10 mouse cellular contexts compared by ENCODE assay signal in genomic region chr2:180228592-180228991, GRCm38 (mm10). TPM values are rescaled to one million over a fixed set of nuclear protein-coding genes. Genes with fewer than 3 reads are reported as not detected.
DNase-seq lines count a peak whose midpoint lies in the region; ATAC-seq and TF ChIP-seq lines count a peak whose summit lies in the region.
"Had no signal": no experiment of that assay in that cellular context is flagged by ENCODE, and none has a peak within 500 bp of the region (broad histone marks: within the 10 kb centered on the region; RNA-seq: fewer than 3 reads in every experiment).

No protein-coding gene starts in this region.

- WGBS in liver, adult 2 months = 67% methylated on average over 7 of the region's 7 CpGs
- 36% methylated on average over 7 of the region's 7 CpGs for WGBS in heart, embryonic 12.5 days

- H3K27ac ChIP-seq in liver, adult 2 months (replicated peaks; ENCODE audit: insufficient read depth, low read depth, low read length) = no peak overlapping the region
- 0 out of 2 replicates have a peak overlapping the region, but pooled peaks have one; percentile 15 for H3K27ac ChIP-seq in heart, embryonic 12.5 days (ENCODE audit: poor library complexity, severe bottlenecking)
- H3K27ac ChIP-seq: hindbrain, embryonic 12.5 days had no signal

- H3K9ac ChIP-seq in liver, adult 2 months (ENCODE audit: low read depth, low read length) = no peak overlapping the region
- H3K9ac ChIP-seq in heart, embryonic 12.5 days = 0 out of 2 replicates have a peak overlapping the region, but pooled peaks have one; percentile 27
- H3K9ac ChIP-seq: hindbrain, embryonic 12.5 days had no signal

- H3K9me3 ChIP-seq in heart, embryonic 12.5 days (replicated peaks) = no peaks in the 10 kb centered on the region
- H3K9me3 ChIP-seq: hindbrain, embryonic 12.5 days had no signal

- peak; percentile 22; the same call in 1 of the 2 replicates for TF ChIP-seq CTCF in liver, adult 2 months (IDR thresholded peaks at IDR 0.05; ENCODE audit: low read depth, low read length)

- H3K4me3 ChIP-seq in liver, adult 2 months (ENCODE audit: insufficient read depth, low read depth, low read length) = no peak overlapping the region
- no peak overlapping the region for H3K4me3 ChIP-seq in heart, embryonic 12.5 days
- H3K4me3 ChIP-seq: hindbrain, embryonic 12.5 days had no signal

- no peaks in the 10 kb centered on the region for H3K36me3 ChIP-seq in liver, adult 2 months (ENCODE audit: control insufficient read depth, insufficient read depth, low read length)
- no peaks in the 10 kb centered on the region for H3K36me3 ChIP-seq in heart, embryonic 12.5 days
- H3K36me3 ChIP-seq: hindbrain, embryonic 12.5 days had no signal

- peak; percentile 46 for DNase-seq in liver, adult 2 months (ENCODE audit: extremely low read depth, low read depth, low spot score)
- DNase-seq in liver = no peak
- DNase-seq in kidney, postnatal 4 days = peak; percentile 52 to 69
- peak; percentile 58 for DNase-seq in testis, postnatal 10 days (ENCODE audit: low spot score)
- DNase-seq in cerebellum, adult 11 months = no peak
- DNase-seq in thymus, postnatal 14 days = no peak
- no peak for DNase-seq in retina, postnatal 1 day
- DNase-seq: cerebellum, postnatal 36 days had no signal

- H3K27me3 ChIP-seq in liver, adult 2 months (ENCODE audit: control insufficient read depth, insufficient read depth, low read length) = peaks cover 3% of the 10 kb centered on the region; the same call in 1 of the 2 replicates
- 0 out of 2 replicates have a peak, but pooled peaks cover 5% of the 10 kb centered on the region for H3K27me3 ChIP-seq in heart, embryonic 12.5 days (replicated peaks)

- H3K79me2 ChIP-seq in liver, adult 2 months (ENCODE audit: control insufficient read depth, insufficient read depth, low read length) = no peaks in the 10 kb centered on the region

- H3K4me2 ChIP-seq in heart, embryonic 12.5 days = no peak overlapping the region
- H3K4me2 ChIP-seq: hindbrain, embryonic 12.5 days had no signal

- ATAC-seq in heart, embryonic 12.5 days (ENCODE audit: insufficient number of reproducible peaks, low FRiP score) = no peak

- H3K4me1 ChIP-seq in liver, adult 2 months (ENCODE audit: control insufficient read depth, insufficient read depth, low read length) = 0 out of 2 replicates have a peak, but pooled peaks cover 8% of the 10 kb centered on the region
- H3K4me1 ChIP-seq in heart, embryonic 12.5 days (replicated peaks) = peaks cover 77% of the 10 kb centered on the region

- no peak for TF ChIP-seq POLR2A in liver, adult 2 months (IDR thresholded peaks at IDR 0.05; ENCODE audit: extremely low read depth, insufficient read depth, low read length)

RNA-seq across cellular contexts. Expression of gene Lama5, which starts 2.9 kb away (rescaled TPM):
- total RNA-seq in liver, adult 2 months (2014; rRNA removed) = 0.65 and 0.74 TPM in 2 replicates
- polyA plus RNA-seq in liver, adult 2 months (2012; rRNA removed) = 1.6 and 4.0 TPM in 2 replicates
- polyA plus RNA-seq in heart, embryonic 12.5 days (2016; fragmentation: Nextera tagmentation; extraction: Ambion mirVana) = 31.7 and 38.1 TPM in 2 replicates

RNA-seq across cellular contexts. Expression of gene Rps21, which starts 28.6 kb away (rescaled TPM):
- 713 and 1,049 TPM in 2 replicates for total RNA-seq in liver, adult 2 months (2014; rRNA removed)
- polyA plus RNA-seq in liver, adult 2 months (2012; rRNA removed) = 880 and 922 TPM in 2 replicates
- polyA plus RNA-seq in heart, embryonic 12.5 days (2016; fragmentation: Nextera tagmentation; extraction: Ambion mirVana) = 336 and 349 TPM in 2 replicates

RNA-seq across cellular contexts. Expression of gene Cables2, which starts 44.7 kb away (rescaled TPM):
- total RNA-seq in liver, adult 2 months (2014; rRNA removed) = 8.9 and 10.3 TPM in 2 replicates
- 29.2 and 29.5 TPM in 2 replicates for polyA plus RNA-seq in liver, adult 2 months (2012; rRNA removed)
- polyA plus RNA-seq in heart, embryonic 12.5 days (2016; fragmentation: Nextera tagmentation; extraction: Ambion mirVana) = 15.8 and 16.2 TPM in 2 replicates

RNA-seq across cellular contexts. Expression of gene Adrm1, which starts 57.3 kb away (rescaled TPM):
- total RNA-seq in liver, adult 2 months (2014; rRNA removed) = 30.7 and 37.1 TPM in 2 replicates
- polyA plus RNA-seq in liver, adult 2 months (2012; rRNA removed) = 95.4 and 107 TPM in 2 replicates
- 150 and 154 TPM in 2 replicates for polyA plus RNA-seq in heart, embryonic 12.5 days (2016; fragmentation: Nextera tagmentation; extraction: Ambion mirVana)

Comparison
In these comparisons a context has a peak if more than half of its experiments do, and no peak if none do; other contexts are left out.
1. DNase-seq: peak in liver, adult 2 months (single experiment), kidney, postnatal 4 days (2 of 2) and testis, postnatal 10 days (single experiment); none in liver (single experiment), cerebellum, adult 11 months (single experiment), thymus, postnatal 14 days (single experiment) and retina, postnatal 1 day (single experiment).